Mouse (Mus musculus) testis, adult 2 months (tissue): ENCODE measurements at regions not wholly inside any gene's neighbourhood (a gene's known extent, or its start where the extent isn't known, plus 50 kb on each side); places are given as distances from the start of the nearest gene placed in this dataset.

ENCODE experiments used
- CTCF ChIP-seq: fragments of 200-500 bp; IDR thresholded peaks from 2 replicates; pipeline ENCODE4 v1.5.1; 2012; ENCODE audit warnings: low read depth, mild to moderate bottlenecking, inconsistent platforms, low read length, moderate library complexity; ENCODE audit not compliant: control insufficient read depth, insufficient read depth, insufficient replicate concordance
- POLR2A ChIP-seq: fragments of 200-500 bp; IDR thresholded peaks from 2 replicates; pipeline ENCODE4 v1.6.1; 2012; ENCODE audit warnings: low read depth, mild to moderate bottlenecking, inconsistent platforms, low read length, moderate library complexity; ENCODE audit not compliant: control insufficient read depth

- no peak for TF ChIP-seq CTCF
- no peak for TF ChIP-seq POLR2A
These were observed 141.0 kb upstream of the Mdm1 start for GRCm38 (mm10) chr10:118000591-118000990.
